Mouse (Mus musculus) spleen, postnatal 4 days (tissue): Measurements from ENCODE around the gene Rpa1.
"Not testable (repeated sequence)": the region's sequence is repeated elsewhere in the genome, so short reads cannot be mapped to it uniquely, and the experiment has no call there.

ENCODE experiments used
- DNase-seq, 2 experiments: peaks; one replicate each; pipeline ENCODE4 v3.0.0; 2022; ENCODE audit warnings: low spot score in 2 of 2

Gene Rpa1

DNA sequence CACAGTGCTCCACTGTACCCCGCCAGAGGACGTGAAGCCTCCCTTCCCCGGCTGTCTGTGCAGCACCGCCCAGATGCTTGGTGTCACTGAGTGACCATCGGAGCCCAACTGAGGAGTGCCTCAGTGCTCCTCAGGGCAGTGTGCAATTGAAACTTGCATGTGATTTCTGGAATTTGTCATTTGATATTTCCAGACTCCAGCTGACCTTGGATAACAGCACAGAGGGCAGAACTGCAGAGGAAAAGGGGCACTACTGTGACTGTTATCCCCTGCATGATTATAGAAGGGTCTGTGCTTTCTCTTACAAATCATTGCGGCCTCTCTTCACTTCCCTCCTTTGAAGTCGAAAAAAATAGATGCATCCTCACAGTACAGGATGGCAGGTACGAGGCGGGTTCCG, 60.2 kb downstream of the Rpa1 start:
- DNase-seq, result no peak

DNA sequence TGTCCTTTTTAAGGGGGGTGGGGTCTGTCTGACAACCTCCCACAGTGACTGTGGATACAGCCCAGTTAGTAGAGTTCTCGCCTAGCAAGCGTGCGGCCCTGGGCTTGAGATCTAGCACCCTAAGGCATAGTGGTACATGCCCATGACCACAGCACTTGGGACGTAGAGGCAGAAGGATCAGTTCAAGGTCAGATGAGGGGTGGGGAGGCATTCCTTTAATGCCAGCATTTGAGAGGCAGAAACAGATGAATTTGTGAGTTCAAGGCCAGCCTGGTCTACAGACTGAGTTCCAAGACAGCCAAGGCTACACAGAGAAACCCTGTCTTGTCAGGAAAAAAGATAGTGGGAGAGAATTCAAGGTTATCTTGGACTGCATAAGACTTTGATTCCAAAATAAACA, 61.3 kb downstream of the Rpa1 start:
- no peak for DNase-seq

DNA sequence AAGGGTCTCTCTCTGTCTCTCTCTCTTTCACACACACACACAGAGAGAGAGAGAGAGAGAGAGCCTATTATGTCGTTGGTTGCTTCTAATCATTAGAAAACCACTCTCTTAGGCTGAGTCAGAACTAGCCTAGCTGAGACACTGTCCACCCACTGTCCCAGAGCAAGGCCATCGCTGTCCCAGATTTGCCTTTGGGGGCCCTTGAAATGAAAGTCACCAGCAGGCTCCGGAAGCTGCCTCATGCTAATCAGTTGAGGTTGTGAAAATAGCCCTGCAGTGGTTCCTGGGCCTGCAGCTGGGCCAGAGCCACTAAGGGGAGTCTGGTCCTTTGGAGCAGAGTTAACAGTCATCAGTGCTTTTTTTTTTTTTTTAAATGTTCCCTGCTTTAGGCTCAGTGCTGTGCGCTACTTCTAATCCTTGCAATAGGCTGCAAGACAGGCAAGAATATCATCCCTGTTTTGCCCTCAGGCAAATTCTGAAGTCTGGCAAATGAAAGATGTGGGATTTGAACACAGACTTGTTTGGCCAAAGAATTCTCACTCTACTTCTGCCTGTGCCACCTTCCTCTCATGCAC, 62.1 kb downstream of the Rpa1 start:
- no peak for DNase-seq

DNA sequence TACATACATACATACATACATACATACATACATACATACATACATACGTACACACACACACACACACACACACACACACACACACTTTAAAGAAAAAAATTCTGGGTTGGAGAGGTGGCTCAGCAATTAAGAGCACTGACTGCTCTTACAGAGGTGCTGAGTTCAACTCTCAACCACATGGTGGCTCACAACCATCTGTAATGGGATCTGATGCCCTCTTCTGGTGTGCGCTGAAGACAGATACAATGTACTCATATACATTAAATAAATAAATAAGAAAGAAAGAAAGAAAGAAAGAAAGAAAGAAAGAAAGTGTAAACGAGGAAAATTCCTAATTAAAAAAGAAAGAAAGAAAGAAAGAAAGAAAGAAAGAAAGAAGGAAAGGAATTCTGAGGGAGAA, 64.3 kb downstream of the Rpa1 start:
- not testable (repeated sequence) for DNase-seq

DNA sequence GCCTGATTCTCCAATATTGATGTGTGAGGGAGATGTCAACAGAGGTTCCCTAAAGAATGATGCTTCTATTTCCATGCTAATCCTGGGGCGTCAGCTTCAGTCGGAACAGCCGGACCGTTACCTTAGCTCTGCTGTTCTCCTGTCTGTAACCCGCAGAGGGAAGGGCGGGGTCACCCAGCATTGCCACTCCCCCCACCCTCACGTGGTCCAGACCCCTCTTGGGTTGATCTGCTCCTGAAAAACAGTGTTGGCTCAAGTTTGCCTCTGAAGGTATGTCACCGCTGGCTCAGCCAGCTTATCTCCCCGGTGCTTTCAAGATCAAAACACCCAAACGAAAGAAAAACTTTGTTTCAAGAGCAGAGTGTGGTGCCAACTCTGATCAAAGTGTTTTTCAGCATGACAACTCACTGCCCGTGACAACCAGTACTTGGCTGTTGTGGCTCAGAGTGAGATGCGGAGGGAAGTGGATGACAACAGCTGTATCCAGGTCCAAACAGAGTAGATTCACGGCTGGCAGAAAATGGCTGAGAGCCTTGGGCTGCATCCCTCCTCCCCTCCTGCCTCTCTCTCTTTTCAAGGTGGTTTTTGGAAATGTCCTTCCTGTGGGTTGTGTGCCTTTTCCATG, 65.5 kb downstream of the Rpa1 start:
- DNase-seq, result peak; percentile 60 to 73

DNA sequence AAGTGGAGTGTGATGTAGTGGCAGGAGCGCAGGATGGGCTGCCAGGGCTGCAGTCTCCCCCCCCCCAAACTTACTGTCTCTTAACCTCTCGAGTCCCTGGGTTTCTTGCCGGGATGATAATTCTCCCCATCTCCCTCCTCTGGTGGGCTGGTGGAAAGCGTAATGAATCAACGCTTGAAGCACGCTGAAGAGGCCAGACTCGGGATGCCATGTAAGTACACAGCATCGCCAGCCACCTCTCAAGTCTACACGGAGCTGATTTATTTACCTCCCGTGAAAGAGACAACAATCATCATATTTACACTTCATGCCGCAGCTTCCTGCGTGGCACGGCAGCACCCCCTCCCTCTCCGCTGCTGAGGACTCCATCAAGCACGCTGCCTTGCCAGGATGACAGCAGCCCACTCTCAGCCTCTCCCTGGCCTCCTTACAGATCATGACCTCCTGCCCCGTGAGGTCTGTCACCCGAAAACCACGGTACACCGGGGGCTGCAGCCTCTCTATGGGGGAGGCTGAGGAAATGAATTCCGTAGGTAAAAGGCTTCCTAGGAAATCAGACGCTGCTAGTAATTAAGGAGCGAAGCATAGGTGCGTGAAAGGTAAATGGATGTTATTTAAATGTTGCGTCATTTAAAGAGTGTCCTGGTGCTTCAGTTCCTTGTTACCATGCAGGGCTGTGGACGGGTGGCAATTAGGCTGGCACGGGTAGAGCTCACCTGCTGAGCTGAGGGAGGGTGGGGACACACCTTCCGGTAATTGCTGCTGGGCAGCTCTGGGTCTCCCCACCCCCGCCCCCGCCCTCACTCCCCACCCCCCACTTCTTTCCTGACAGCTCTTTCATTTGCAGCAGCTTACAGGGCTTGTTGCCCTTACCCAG, 66.5 kb downstream of the Rpa1 start:
- DNase-seq, result peak in 1 of 2 experiments; percentile 65

DNA sequence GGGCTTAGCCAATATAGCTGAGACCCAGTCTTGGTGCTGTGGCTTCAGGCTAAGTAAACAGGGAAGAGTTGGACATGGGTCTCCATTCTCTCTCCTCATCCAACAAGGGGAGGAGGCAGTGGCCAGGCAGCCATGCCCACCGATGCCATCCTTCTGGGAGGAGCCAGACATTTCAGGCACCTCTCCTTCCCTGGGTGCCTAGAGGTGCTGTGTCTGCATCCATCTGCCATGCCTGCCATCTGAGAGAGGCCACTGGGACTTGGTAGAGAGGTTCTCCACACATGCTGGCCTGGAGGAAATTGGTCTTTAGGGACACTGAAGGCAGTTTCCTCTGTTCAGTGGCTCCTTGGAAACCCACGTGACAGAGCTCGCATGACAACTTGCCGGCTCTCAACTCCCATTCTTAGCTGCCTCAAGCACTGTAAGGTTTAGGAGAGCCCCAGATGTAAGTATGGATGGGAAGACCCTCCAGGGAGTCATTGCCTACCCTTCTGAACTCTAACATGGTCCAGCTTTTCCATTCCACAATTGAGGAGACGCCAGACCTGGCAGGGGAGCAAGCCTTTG, 67.6 kb downstream of the Rpa1 start:
- peak in 1 of 2 experiments; percentile 61 for DNase-seq

DNA sequence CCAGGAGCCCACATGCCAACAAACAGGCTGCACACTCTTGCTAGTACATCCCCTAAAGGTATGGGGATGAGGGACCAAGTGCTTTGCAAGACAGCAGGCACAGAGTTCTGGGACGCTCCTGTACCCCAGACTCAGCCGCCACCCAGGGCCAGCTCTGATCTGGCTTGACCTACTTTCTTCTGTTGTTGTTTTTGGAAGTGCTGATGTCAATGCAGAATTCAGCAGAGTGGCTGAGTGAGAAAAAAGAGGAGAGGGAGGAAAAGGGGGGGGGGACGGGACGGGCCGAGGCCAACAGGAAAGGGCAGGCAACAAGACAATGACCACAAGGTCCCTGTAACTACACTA, 68.1 kb downstream of the Rpa1 start:
- DNase-seq, result no peak

DNA sequence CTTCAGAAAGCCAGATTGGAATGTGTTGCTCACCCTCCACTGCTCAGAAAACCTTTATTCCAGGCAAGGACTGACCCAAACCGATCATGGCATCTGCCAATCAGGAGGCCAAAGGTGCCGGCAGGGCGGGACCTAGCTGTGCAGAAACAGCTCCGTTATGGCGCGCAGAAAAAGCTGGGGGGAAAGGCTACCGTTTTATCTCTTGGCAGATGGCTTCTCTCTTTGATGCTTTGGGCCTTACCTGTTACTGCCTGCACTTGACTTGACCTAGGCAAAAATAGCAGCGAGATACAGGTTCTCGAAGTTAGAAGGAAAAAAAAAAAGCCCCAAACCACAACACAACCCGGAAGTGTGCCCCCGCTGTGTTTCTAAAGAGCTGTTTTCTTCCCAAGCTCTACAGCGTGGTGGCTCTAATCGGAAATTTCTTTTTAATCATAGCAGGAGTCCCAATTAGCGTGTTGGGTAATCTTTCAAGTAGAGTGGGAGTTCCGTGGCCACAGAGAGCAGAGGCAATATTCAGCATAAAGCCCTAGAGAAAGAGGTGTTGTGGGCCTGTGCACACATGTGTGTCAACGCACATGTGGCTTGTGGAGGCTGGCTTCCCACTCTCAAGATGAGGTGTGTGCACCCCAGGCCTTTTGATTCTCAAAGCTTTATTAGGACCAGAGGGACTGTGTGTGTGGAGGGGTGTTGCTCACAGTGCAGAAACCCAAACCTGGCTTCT, 68.6 kb downstream of the Rpa1 start:
- DNase-seq, result peak; percentile 62 to 80

DNA sequence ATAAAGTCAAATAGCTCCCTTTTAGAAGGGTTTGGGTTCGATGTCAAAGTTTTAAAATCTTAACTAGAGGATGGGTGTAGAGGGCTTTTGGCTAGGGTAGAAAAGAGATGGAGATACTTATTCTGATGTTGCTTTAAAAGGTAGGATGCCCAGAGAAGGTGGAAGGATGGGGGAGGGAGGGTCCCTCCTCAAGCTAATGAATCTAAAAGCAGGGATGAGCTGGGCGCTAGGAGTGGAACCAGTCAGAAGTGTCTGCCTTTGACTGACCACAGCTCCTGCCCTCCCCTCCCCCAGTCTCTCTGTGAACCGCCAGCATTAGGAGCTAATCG, 69.1 kb downstream of the Rpa1 start:
- DNase-seq, result no peak

DNA sequence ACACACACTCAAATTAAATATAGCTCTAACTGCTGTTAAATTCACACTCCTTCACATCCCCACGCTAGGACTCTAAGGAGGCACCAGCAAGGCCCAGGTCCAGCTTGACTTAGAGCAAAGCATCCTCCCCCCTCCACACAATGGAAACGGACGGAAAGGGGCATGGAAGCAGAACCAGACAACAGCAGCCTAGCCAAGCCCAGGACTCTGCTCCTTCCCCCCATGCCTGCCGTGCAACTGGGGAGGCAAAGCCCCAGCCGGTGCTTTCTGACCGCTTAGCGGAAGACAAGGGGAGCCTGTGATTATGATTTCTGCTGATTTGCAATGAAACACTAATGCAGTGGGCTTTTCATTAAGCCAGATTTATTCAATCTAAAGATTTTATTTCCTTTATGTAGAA, 70.0 kb downstream of the Rpa1 start:
- peak in 1 of 2 experiments; percentile 55 for DNase-seq

DNA sequence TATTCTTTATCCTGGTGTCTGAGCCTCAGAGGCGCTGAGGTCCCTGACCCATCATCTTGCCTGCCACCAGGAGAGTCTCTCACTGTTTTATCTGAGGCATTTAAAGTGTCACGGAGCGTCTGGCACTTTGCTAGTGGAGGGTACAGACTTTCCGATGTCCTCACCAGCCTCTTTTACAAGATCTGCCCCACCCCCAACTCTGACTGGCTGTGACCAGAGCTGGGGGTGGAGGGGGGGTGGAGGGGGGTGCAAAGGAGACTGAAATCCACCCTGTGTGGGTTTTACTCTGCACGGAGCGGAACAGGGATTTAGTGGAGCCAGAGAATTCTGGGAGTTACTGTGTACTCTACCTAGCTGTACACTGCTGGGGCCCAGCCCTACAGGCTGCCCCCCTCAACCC, 73.1 kb downstream of the Rpa1 start:
- no peak for DNase-seq

DNA sequence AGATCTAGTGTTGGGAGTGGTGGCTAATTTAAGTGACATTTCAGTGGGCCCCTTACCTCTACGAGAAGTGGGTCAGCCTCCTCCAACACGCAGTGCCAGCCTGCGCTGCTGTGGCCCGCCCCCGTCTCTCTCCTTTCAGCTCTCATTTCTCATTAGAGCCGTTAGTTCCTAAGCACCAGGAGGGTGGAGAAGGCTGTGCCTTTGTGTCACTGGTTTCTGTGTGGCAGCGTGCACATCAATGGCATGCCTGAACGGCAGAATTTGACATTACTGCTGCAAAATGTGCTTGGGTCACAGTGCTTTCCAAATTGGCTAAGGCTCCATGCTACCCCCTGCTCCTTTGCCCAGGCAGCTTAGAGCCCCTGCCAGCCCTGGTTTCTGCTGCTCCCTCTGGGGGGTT, 74.7 kb downstream of the Rpa1 start:
- DNase-seq, result no peak

DNA sequence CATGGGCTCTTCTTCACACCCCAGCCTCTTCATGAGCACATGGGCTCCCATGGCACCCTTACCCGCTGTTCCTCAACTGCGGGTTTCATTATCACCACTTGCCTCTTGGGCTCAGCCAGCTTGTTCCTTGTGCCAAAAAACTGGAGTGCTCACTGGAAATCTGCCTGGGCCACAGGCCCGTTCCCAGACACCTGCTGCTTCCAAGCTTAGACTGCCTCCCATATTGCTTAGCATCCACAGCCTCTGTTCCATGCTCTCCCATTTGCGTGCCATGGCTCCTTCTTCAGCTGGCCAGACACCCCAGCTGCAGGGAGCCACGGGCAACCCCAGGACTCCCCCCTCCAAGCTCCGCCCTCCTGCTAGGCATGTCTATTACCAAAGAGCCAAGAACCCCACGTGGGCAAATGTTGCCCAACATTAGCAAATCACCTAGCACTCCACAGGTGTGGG, 77.1 kb downstream of the Rpa1 start:
- DNase-seq, result peak in 1 of 2 experiments; percentile 41

DNA sequence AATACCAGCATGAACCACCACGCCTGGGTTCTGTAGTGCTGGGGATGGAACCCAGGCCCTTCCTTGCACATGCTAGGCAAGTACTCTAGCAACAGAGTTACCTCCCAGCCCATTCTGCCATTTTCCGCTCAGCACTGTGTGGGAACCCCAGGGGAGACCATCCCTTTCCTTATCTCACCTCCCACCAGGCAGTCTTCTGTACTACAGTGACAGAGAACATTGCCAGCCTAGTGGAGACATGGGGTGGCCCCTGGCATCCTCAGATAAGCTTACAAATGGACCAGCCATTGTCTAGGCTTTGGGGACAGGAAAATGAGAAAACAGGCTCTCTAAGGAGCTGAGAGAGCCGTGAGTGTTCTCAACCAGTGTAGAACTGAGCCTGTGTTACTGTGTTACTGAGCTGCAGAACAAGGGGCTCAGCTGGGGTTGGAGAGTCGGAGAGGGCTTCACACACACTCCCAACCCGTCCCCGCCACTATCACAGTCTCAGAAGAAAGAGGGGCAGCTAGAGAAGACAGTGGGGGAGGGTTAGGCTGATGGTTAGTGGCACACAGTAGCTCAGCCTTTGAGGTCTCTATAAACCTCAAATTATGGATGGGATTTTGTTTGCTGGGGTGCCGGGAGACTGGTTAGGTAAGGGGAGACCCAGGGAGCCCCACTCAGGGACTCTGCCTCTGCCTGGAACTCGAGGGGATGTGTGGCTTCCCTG, 77.7 kb downstream of the Rpa1 start:
- DNase-seq, result peak in 1 of 2 experiments; percentile 58

DNA sequence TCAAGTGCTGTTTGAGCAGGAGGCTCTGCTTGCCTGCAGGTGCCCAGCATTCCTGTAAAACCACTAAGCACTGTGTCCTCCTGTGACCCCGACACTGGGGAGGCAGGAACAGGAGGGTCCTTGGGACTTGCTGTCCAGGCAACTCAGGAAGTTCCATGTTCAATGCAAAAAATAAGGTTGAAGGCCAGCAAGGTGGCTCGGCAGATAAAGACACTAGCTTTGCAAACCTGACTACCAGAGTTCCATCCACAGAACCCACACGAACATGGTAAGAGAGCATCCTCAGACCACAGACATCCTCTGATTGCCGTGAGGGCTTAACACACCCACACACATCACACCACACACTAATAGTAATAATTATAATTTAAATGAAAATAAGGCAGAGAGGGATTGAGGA, 78.9 kb downstream of the Rpa1 start:
- DNase-seq, result no peak

DNA sequence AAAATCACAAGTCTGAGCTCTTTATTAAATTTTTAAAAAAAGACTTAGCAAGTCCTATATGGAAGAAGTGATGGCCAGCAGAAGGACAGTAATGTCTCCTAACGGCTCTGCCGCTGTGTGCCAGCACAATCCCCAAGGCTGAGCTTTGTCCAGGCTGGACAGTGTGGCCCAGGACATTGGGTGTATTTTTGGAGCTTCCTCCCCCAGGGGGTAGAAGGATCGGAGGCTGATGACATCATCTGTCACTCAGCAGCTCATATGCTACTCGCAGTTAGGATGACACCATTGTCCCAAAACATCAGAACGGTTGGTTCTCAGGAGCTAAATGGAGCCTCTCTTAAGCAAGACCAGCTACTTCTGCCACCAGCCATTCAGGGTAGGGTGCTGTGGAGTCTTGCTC, 79.6 kb downstream of the Rpa1 start:
- no peak for DNase-seq

DNA sequence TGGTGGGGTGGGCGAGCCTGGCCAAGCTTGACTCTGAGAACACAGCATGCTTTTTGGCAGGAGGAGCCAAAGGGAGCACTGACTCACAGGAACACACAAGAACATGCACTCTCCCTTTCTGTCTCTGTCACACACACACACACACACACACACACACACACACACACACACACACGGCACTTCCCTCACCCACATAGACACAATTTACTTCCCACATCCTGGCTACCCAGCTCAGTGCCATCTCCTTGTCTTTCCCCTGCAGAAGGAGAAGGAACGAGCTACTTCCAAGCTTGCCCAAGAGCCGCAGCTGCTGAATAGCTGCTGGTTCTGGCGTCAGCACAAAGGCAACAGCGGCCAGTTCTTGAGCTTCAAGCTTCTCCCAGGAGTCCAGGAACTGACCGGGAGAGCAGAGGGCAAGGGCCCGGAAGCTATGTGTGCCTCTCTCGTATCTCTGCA, 80.3 kb downstream of the Rpa1 start:
- DNase-seq, result no peak

DNA sequence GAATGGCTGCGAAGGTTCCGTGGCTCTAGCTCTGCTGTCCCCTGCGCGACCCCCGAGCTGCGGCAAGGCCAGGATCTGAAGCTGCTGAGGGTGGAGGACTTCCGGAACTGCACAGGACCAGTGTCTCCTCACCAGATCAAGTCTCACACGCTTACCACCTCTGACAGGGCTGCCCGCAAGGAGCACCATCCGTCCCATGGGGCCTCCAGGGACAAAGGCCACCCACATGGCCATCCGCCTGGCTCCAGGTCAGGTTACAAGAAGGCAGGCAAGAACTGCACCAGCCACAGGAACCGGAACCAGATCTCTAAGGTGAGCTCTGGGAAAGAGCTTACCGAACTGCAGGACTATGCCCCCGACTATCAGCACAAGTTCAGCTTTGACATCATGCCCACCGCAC, 82.6 kb downstream of the Rpa1 start:
- DNase-seq, result no peak

DNA sequence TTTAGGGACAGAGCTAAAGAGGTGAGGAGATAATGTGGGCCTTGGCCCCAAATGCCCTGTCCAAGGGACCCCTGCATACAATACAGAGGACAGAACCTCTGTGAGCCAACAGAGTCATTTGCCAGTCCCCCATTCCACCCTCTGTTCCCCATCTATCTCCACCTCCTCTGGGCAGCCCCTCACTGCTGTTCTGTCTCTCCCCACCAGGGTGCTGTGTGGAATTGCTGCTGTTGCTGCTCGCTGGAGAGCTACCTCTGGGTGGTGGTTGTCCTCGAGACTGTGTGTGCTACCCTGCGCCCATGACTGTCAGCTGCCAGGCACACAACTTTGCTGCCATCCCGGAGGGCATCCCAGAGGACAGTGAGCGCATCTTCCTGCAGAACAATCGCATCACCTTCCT, 83.6 kb downstream of the Rpa1 start:
- DNase-seq, result no peak

DNA sequence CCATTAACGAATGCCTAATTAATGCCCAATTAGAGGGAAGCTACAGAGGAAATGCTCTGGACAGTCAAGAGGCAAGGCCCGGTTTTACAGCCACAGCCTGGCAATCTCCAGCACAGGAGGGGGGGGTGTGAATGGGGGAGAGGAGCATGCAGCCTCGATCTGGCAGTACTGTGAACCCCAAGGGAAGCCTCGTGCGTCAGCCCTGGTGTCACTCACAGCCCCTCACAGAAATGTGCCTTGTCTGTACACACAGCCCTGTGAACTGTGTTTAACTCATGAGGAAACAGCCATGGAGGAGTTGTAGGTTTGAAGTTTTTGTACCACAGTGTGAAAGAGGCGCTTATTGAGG, 84.2 kb downstream of the Rpa1 start:
- DNase-seq, result no peak
